Mouse (Mus musculus) ES-E14 (cell line): Measurements from ENCODE around the gene Pold3. TPM values are rescaled to one million over a fixed set of nuclear protein-coding genes. Genes with fewer than 3 reads are reported as not detected.

Experiments used
- DNase-seq: peaks from one replicate; pipeline ENCODE4 v3.0.0-alpha.2; 2013; ENCODE audit warnings: low read depth, low spot score
- H3K27ac ChIP-seq: 2 replicates; pipeline ENCODE4 v1.5.1; 2012; ENCODE audit warnings: low read depth, mild to moderate bottlenecking, low read length, moderate library complexity, mixed read lengths; ENCODE audit not compliant: poor library complexity, insufficient read depth, severe bottlenecking
- H3K36me3 ChIP-seq: 2 replicates; pipeline ENCODE4 v1.6.1; 2012; ENCODE audit warnings: mild to moderate bottlenecking, low read length, moderate library complexity, mixed read lengths; ENCODE audit not compliant: control insufficient read depth, poor library complexity, insufficient read depth, severe bottlenecking
- H3K4me1 ChIP-seq, 2 experiments: fragments of 150-350 bp in 1 of 2; sonication (generic) in 1 of 2; 2 replicates each; pipeline ENCODE4 v1.6.1; 2012; ENCODE audit warnings: low read length in 2 of 2, mild to moderate bottlenecking in 1 of 2, mixed read lengths in 1 of 2; ENCODE audit not compliant: control insufficient read depth in 2 of 2, insufficient read depth in 2 of 2, poor library complexity in 1 of 2
- H3K4me3 ChIP-seq, 2 experiments: fragments of 150-350 bp in 1 of 2; sonication (generic) in 1 of 2; 2 replicates each; pipeline ENCODE4 v1.5.1; 2012; ENCODE audit warnings: low read length in 2 of 2, low read depth in 1 of 2, mild to moderate bottlenecking in 1 of 2, mixed read lengths in 1 of 2; ENCODE audit not compliant: insufficient read depth in 1 of 2, poor library complexity in 1 of 2, severe bottlenecking in 1 of 2
- H3K9ac ChIP-seq: 2 replicates; pipeline ENCODE4 v1.6.1; 2012; ENCODE audit warnings: low read depth, mild to moderate bottlenecking, low read length, mixed read lengths; ENCODE audit not compliant: poor library complexity, insufficient read depth, severe bottlenecking
- H3K9me3 ChIP-seq: fragments of 150-350 bp; sonication (generic); 2 replicates; pipeline ENCODE4 v1.6.1; 2012; ENCODE audit warnings: low read depth, mild to moderate bottlenecking, low read length; ENCODE audit not compliant: control insufficient read depth, insufficient read depth
- CHD2 ChIP-seq: IDR thresholded peaks from 2 replicates; pipeline ENCODE4 v1.6.1; 2014; ENCODE audit warnings: mild to moderate bottlenecking, low read depth, low read length, inconsistent platforms
- HCFC1 ChIP-seq: IDR thresholded peaks from 2 replicates; pipeline ENCODE4 v1.6.1; 2012; ENCODE audit warnings: low read length, inconsistent platforms, borderline replicate concordance; ENCODE audit not compliant: insufficient read depth
- MAFK ChIP-seq: IDR thresholded peaks from 2 replicates; pipeline ENCODE4 v1.6.1; 2014; ENCODE audit warnings: mild to moderate bottlenecking, low read depth, low read length, inconsistent platforms; ENCODE audit not compliant: insufficient read depth
- ZC3H11A ChIP-seq: IDR thresholded peaks from 2 replicates; pipeline ENCODE4 v1.6.1; 2012; ENCODE audit warnings: low read depth, mild to moderate bottlenecking, inconsistent platforms, low read length, borderline replicate concordance
- ZNF384 ChIP-seq: IDR thresholded peaks from 2 replicates; pipeline ENCODE4 v1.6.1; 2012; ENCODE audit warnings: low read depth, low read length, inconsistent platforms
- in situ Hi-C, 2 experiments: fragments of 600-800 bp; cut with MboI; formaldehyde crosslinking; loops; one replicate each; pipeline ENCODE4 v1.15.1; 2025; ENCODE audit warnings: low sequenced_read_pairs in 2 of 2, inconsistent platforms in 1 of 2; ENCODE audit not compliant: unreplicated experiment in 2 of 2
- total RNA-seq: library from RNA; depleted of rRNA; stranded (reverse); fragments of 300-350 nt; gene quantifications from 2 replicates; pipeline ENCODE4 v1.2.3, GENCODE M21; 2012

Gene Pold3
- total RNA-seq, 1 experiment: 42.5 TPM

GRCm38 (mm10) chr7:100159105-100159841, 37.9 kb upstream of the Pold3 start, which contains the start of gene Lipt2:
Gene Lipt2, plus strand, starts transcription at chr7:100159277.
- H3K36me3 ChIP-seq: no peaks in the 10 kb centered on the region
- in situ Hi-C loops: no loop called here
- no peaks in the 10 kb centered on the region; a peak in 1 of 4 replicates for H3K4me1 ChIP-seq
- H3K4me3 ChIP-seq: peak within 1 kb of the TSS; percentile 86 to 91
- H3K9ac ChIP-seq: peak within 1 kb of the TSS; percentile 95
- H3K27ac ChIP-seq: peak within 1 kb of the TSS; percentile 76; the same call in 1 of the 2 replicates
- H3K9me3 ChIP-seq: no peaks in the 10 kb centered on the region
- TF ChIP-seq MAFK (no peak), CHD2 (no peak), HCFC1 (peak; percentile 11; the same call in 1 of the 2 replicates), ZNF384 (no peak), ZC3H11A (no peak)
- peak; percentile 72 for DNase-seq

DNA sequence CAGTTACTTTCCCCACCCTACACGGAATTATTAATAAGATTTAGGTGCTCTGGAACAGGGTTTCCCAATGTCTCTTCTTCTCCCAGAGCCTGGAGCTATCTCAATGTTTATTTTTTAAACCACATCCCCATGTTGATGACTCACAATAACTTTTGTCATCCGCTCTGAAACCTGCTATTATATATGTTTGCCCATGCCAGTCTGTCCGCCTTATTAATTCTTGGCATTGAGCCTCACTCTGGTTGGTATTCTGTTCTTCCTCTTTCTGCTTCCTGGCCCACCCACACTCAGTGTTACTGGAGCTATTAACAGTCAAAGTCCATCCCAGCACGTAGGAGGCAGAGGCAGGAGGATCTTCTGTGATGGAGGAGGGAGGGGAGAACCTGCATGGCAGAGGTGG, 36.3 kb upstream of the Pold3 start:
- in situ Hi-C loops: no loop called here
- no peak for DNase-seq

GRCm38 (mm10) chr7:100150626-100151025, 29.3 kb upstream of the Pold3 start:
- in situ Hi-C loops: no loop called here
- Histone ChIP-seq H3K9me3 (no peaks in the 10 kb centered on the region), H3K36me3 (no peaks in the 10 kb centered on the region), H3K9ac (no peak overlapping the region), H3K4me1 (peaks cover 0 to 2% of the 10 kb centered on the region in 2 experiments; a peak in 1 of 4 replicates), H3K4me3 (no peak overlapping the region), H3K27ac (no peak overlapping the region)
- TF ChIP-seq ZC3H11A (no peak), HCFC1 (no peak), ZNF384 (no peak), CHD2 (no peak), MAFK (no peak)
- no peak for DNase-seq

More for the DNA sequence above, 36.3 kb upstream of the Pold3 start:
- Histone ChIP-seq H3K27ac (no peak overlapping the region), H3K9ac (no peak overlapping the region), H3K36me3 (no peaks in the 10 kb centered on the region), H3K9me3 (no peaks in the 10 kb centered on the region), H3K4me1 (no peaks in the 10 kb centered on the region; a peak in 1 of 4 replicates), H3K4me3 (no peak overlapping the region)
- TF ChIP-seq MAFK (no peak), ZNF384 (no peak), ZC3H11A (no peak)

- no peak overlapping the region for H3K9ac ChIP-seq
- H3K36me3 ChIP-seq: no peaks in the 10 kb centered on the region
- H3K9me3 ChIP-seq: no peaks in the 10 kb centered on the region
- DNase-seq: no peak
- H3K4me1 ChIP-seq: peaks cover 0 to 2% of the 10 kb centered on the region in 2 experiments; a peak in 1 of 4 replicates
- in situ Hi-C loops: no loop called here
- H3K4me3 ChIP-seq: no peak overlapping the region
- no peak for TF ChIP-seq MAFK
- no peak for TF ChIP-seq CHD2
- TF ChIP-seq ZC3H11A: no peak
- no peak for TF ChIP-seq HCFC1
- TF ChIP-seq ZNF384: no peak
- H3K27ac ChIP-seq: no peak overlapping the region
These were observed 28.7 kb upstream of the Pold3 start for GRCm38 (mm10) chr7:100150086-100150485.
